Mouse (Mus musculus): Measurements from ENCODE around the gene Pfkp.

DNA sequence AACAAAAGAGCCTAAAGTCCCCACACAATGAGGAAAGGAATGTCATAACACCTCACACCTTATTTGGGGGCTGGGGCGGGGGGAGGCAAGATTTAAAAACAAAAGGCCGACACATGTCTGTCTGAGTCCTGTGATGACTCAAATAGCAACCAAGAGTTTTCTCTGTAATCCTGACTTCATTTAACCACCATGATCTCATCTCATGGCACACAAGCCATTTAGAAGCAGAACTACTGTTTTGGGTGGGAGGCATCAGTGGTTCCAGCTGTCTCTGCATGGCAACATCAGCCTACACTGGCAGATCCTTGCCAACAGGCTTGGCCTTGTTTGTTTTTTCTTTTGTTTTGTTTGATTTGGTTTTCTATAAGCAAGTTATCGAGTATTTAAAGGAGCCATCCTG lies 29.9 kb downstream of the Pfkp start:
- no peak for TF ChIP-seq CTCF (IDR thresholded peaks at IDR 0.05; ENCODE audit: extremely low read depth, insufficient read depth, insufficient read length, insufficient replicate concordance)
- TF ChIP-seq POLR2A (IDR thresholded peaks at IDR 0.05; ENCODE audit: low read depth, low read length) = no peak

Measured in spleen, adult 2 months (tissue).